Mouse (Mus musculus) cortical plate, adult 2 months (tissue): ENCODE measurements around the gene Etv4.

ENCODE experiments used
- CTCF ChIP-seq: fragments of 200-500 bp; IDR thresholded peaks from 2 replicates; pipeline ENCODE4 v1.5.1; 2011; ENCODE audit warnings: mild to moderate bottlenecking, control low read depth, low read length; ENCODE audit not compliant: insufficient read depth; ENCODE audit errors: extremely low read depth
- POLR2A ChIP-seq: fragments of 200-500 bp; IDR thresholded peaks from 2 replicates; pipeline ENCODE4 v1.6.1; 2011; ENCODE audit warnings: mild to moderate bottlenecking, low read length, control low read depth; ENCODE audit not compliant: insufficient read depth; ENCODE audit errors: extremely low read depth

DNA sequence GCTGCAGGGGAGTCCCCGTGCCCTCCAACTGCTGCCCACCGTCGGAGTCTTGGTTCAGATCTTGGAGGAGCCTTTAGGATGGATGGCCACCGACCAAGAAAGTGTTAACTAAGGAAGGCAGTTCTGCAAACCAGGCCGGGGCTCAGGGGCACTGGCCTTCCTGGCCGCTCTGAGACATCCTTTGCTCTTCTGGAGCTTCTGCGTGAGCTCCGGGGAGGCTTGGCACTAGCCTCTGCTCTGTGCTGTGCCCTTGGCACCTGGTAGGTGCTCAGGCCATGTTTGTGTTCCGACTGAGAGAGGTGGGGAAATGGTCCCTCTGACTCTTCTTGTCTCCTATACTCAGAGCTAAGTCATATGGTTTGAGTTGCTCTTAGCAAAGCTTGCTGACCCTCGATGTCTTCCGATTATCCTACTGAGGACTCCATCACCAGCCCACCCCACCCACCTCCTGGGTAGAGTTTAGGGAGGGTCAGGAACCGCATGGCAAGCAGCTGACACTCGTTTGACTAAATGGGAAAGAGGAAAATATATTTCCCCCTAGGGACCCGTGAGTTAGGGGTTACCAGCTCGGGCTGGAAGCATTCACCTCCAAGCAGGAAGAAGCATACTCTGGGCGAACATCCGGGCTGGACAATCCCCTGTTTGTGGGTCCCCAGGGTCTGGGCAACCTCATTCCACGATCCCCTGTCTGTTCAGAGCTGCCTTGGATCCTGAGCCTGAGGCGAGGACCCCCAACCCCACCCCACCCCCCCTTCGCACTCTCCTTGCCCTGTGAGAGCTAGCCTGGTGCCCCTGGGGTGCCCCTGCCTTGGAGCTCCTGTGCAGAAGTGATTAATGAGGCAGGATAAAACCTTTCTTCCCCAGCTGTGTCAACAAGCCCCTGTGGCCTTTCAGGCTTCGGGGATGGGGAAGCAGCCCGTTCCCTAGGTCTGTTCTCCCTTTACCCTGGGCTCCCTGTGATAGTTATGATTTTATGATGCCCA lies 30.2 kb upstream of the Etv4 start:
- TF ChIP-seq CTCF = no peak
- TF ChIP-seq POLR2A = no peak
